Mouse (Mus musculus): ENCODE measurements at regions not wholly inside any gene's neighbourhood (a gene's known extent, or its start where the extent isn't known, plus 50 kb on each side); places are given as distances from the start of the nearest gene placed in this dataset.
"Not testable (repeated sequence)": the region's sequence is repeated elsewhere in the genome, so short reads cannot be mapped to it uniquely, and the experiment has no call there.

GRCm38 (mm10) chr12:92884014-92884413, 1035.1 kb upstream of the Sel1l start:
- DNase-seq (ENCODE audit: low read depth) = peak; percentile 28

GRCm38 (mm10) chr12:92883091-92883490, 1034.1 kb upstream of the Sel1l start:
- DNase-seq (ENCODE audit: low read depth) = not testable (repeated sequence)

GRCm38 (mm10) chr12:92882540-92882939, 1033.6 kb upstream of the Sel1l start:
- DNase-seq (ENCODE audit: low read depth) = not testable (repeated sequence)

GRCm38 (mm10) chr12:92873602-92874001, 1024.6 kb upstream of the Sel1l start:
- DNase-seq (ENCODE audit: low read depth) = no peak

GRCm38 (mm10) chr12:92869336-92869735, 1020.4 kb upstream of the Sel1l start:
- DNase-seq (ENCODE audit: low read depth) = no peak

GRCm38 (mm10) chr12:92823090-92823786, 974.3 kb upstream of the Sel1l start:
- peak; percentile 4 for DNase-seq (ENCODE audit: low read depth)

GRCm38 (mm10) chr12:92818610-92819009, 969.7 kb upstream of the Sel1l start:
- no peak for DNase-seq (ENCODE audit: low read depth)

GRCm38 (mm10) chr12:92801121-92801520, 952.2 kb upstream of the Sel1l start:
- DNase-seq (ENCODE audit: low read depth) = no peak

GRCm38 (mm10) chr12:92783362-92783761, 934.4 kb upstream of the Sel1l start:
- no peak for DNase-seq (ENCODE audit: low read depth)

GRCm38 (mm10) chr12:92779695-92780292, 930.8 kb upstream of the Sel1l start:
- DNase-seq (ENCODE audit: low read depth) = no peak

GRCm38 (mm10) chr12:92775668-92776067, 926.7 kb upstream of the Sel1l start:
- DNase-seq (ENCODE audit: low read depth) = no peak

GRCm38 (mm10) chr12:92748576-92748975, 899.6 kb upstream of the Sel1l start:
- no peak for DNase-seq (ENCODE audit: low read depth)

GRCm38 (mm10) chr12:92740818-92741217, 891.9 kb upstream of the Sel1l start:
- no peak for DNase-seq (ENCODE audit: low read depth)

GRCm38 (mm10) chr12:92739196-92739595, 890.2 kb upstream of the Sel1l start:
- DNase-seq (ENCODE audit: low read depth) = no peak

- DNase-seq (ENCODE audit: low read depth) = no peak
Measured at GRCm38 (mm10) chr12:92737623-92738370, 888.8 kb upstream of the Sel1l start.

- DNase-seq (ENCODE audit: low read depth) = no peak
Measured at GRCm38 (mm10) chr12:92723022-92723421, 874.1 kb upstream of the Sel1l start.

- no peak for DNase-seq (ENCODE audit: low read depth)
Measured at GRCm38 (mm10) chr12:92713415-92713814, 864.5 kb upstream of the Sel1l start.

- DNase-seq (ENCODE audit: low read depth) = no peak
Measured at GRCm38 (mm10) chr12:92708466-92708865, 859.5 kb upstream of the Sel1l start.

- DNase-seq (ENCODE audit: low read depth) = no peak
Measured at GRCm38 (mm10) chr12:92703731-92704130, 854.8 kb upstream of the Sel1l start.

- no peak for DNase-seq (ENCODE audit: low read depth)
Measured at GRCm38 (mm10) chr12:92692956-92693355, 844.0 kb upstream of the Sel1l start.

- peak; percentile 33 for DNase-seq (ENCODE audit: low read depth)
Measured at GRCm38 (mm10) chr12:92672396-92672795, 823.4 kb upstream of the Sel1l start.

- DNase-seq (ENCODE audit: low read depth) = peak; percentile 3
Measured at GRCm38 (mm10) chr12:92646634-92647033, 797.7 kb upstream of the Sel1l start.

GRCm38 (mm10) chr12:92645006-92645624, 796.2 kb upstream of the Sel1l start:
- DNase-seq (ENCODE audit: low read depth) = no peak
